Mouse (Mus musculus): ENCODE results near the gene Lalba. TPM values are rescaled to one million over a fixed set of nuclear protein-coding genes. Genes with fewer than 3 reads are reported as not detected.

Gene Lalba
- polyA plus RNA-seq, 2 experiments = not detected

GRCm38 (mm10) chr15:98476281-98476680, 6.2 kb downstream of the Lalba start:
- no peak overlapping the region for H3K4me3 ChIP-seq (ENCODE audit: insufficient read depth in 1 of 2, low read depth in 2 of 2, low read length in 2 of 2)
- ATAC-seq (ENCODE audit: insufficient read depth) (no peak), DNase-seq (ENCODE audit: low read depth in 3 of 3, low spot score in 3 of 3) (no peak)
- H3K4me1 ChIP-seq (replicated peaks; ENCODE audit: control insufficient read depth in 2 of 2, insufficient read depth in 2 of 2, low read length in 1 of 2) = no peaks in the 10 kb centered on the region
- 67% methylated on average over 5 of the region's 5 CpGs for WGBS (ENCODE audit: insufficient replicate concordance)
- H3K36me3 ChIP-seq (replicated peaks; ENCODE audit: control insufficient read depth, insufficient read depth, low read depth) = no peaks in the 10 kb centered on the region
- no peak overlapping the region for H3K9ac ChIP-seq (replicated peaks)
- no peaks in the 10 kb centered on the region for H3K27me3 ChIP-seq (ENCODE audit: control insufficient read depth, insufficient read depth, low read length)
- TF ChIP-seq CTCF (IDR thresholded peaks at IDR 0.05; ENCODE audit: low read depth) (no peak), EP300 (IDR thresholded peaks at IDR 0.05; ENCODE audit: low read depth) (no peak)
- H3K27ac ChIP-seq = no peak overlapping the region
- H3K9me3 ChIP-seq (ENCODE audit: control insufficient read depth, low read length) = no peaks in the 10 kb centered on the region
- H3K4me2 ChIP-seq (ENCODE audit: low read depth) = no peak overlapping the region

GRCm38 (mm10) chr15:98475382-98475781, 7.1 kb downstream of the Lalba start:
- ATAC-seq (ENCODE audit: insufficient read depth) (no peak), DNase-seq (ENCODE audit: low read depth in 3 of 3, low spot score in 3 of 3) (peak in 1 of 3 experiments; percentile 14)
- Histone ChIP-seq H3K27me3 (ENCODE audit: control insufficient read depth, insufficient read depth, low read length) (no peaks in the 10 kb centered on the region), H3K9ac (replicated peaks) (no peak overlapping the region), H3K4me1 (replicated peaks; ENCODE audit: control insufficient read depth in 2 of 2, insufficient read depth in 2 of 2, low read length in 1 of 2) (no peaks in the 10 kb centered on the region), H3K27ac (no peak overlapping the region), H3K4me2 (ENCODE audit: low read depth) (no peak overlapping the region), H3K9me3 (ENCODE audit: control insufficient read depth, low read length) (no peaks in the 10 kb centered on the region), H3K36me3 (replicated peaks; ENCODE audit: control insufficient read depth, insufficient read depth, low read depth) (no peaks in the 10 kb centered on the region), H3K4me3 (ENCODE audit: insufficient read depth in 1 of 2, low read depth in 2 of 2, low read length in 2 of 2) (no peak overlapping the region)
- TF ChIP-seq CTCF (IDR thresholded peaks at IDR 0.05; ENCODE audit: low read depth) (peak; percentile 72), EP300 (IDR thresholded peaks at IDR 0.05; ENCODE audit: low read depth) (no peak)
- WGBS (ENCODE audit: insufficient replicate concordance) = 40% methylated on average over 10 of the region's 10 CpGs

DNA sequence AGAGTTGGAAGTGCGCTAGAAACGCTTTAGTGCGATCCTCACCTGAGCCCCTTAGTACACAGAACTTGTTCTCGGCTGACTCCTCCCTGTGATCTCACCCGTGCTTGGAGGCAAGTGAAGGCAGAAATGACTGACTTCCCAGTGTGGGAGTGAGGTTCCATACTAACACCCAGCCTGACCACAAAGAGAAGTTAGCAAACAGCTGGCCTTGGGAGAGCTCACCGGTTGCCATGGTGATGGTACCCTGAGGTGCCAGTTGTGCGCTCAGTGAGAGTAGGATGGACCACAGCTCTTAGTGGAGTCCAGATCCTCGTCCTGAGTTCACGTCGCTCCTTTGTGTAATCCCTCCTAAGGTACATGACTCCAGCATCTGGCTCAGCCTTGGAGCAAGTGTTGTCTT, 7.6 kb downstream of the Lalba start:
- Histone ChIP-seq H3K4me1 (replicated peaks; ENCODE audit: control insufficient read depth in 2 of 2, insufficient read depth in 2 of 2, low read length in 1 of 2) (no peaks in the 10 kb centered on the region), H3K27ac (no peak overlapping the region), H3K27me3 (ENCODE audit: control insufficient read depth, insufficient read depth, low read length) (no peaks in the 10 kb centered on the region), H3K4me2 (ENCODE audit: low read depth) (no peak overlapping the region), H3K9me3 (ENCODE audit: control insufficient read depth, low read length) (no peaks in the 10 kb centered on the region), H3K4me3 (ENCODE audit: insufficient read depth in 1 of 2, low read depth in 2 of 2, low read length in 2 of 2) (no peak overlapping the region), H3K36me3 (replicated peaks; ENCODE audit: control insufficient read depth, insufficient read depth, low read depth) (no peaks in the 10 kb centered on the region), H3K9ac (replicated peaks) (no peak overlapping the region)
- WGBS (ENCODE audit: insufficient replicate concordance) = 62% methylated on average over 10 of the region's 10 CpGs
- ATAC-seq (ENCODE audit: insufficient read depth) (no peak), DNase-seq (ENCODE audit: low read depth in 3 of 3, low spot score in 3 of 3) (no peak)
- TF ChIP-seq EP300 (IDR thresholded peaks at IDR 0.05; ENCODE audit: low read depth) = no peak
- TF ChIP-seq CTCF (IDR thresholded peaks at IDR 0.05; ENCODE audit: low read depth) = no peak

- Histone ChIP-seq H3K27me3 (ENCODE audit: control insufficient read depth, insufficient read depth, low read length) (no peaks in the 10 kb centered on the region), H3K27ac (no peak overlapping the region), H3K36me3 (replicated peaks; ENCODE audit: control insufficient read depth, insufficient read depth, low read depth) (no peaks in the 10 kb centered on the region), H3K4me2 (ENCODE audit: low read depth) (no peak overlapping the region), H3K9me3 (ENCODE audit: control insufficient read depth, low read length) (no peaks in the 10 kb centered on the region), H3K4me3 (ENCODE audit: insufficient read depth in 1 of 2, low read depth in 2 of 2, low read length in 2 of 2) (no peak overlapping the region), H3K9ac (replicated peaks) (no peak overlapping the region), H3K4me1 (replicated peaks; ENCODE audit: control insufficient read depth in 2 of 2, insufficient read depth in 2 of 2, low read length in 1 of 2) (no peaks in the 10 kb centered on the region)
- TF ChIP-seq CTCF (IDR thresholded peaks at IDR 0.05; ENCODE audit: low read depth) (no peak), EP300 (IDR thresholded peaks at IDR 0.05; ENCODE audit: low read depth) (no peak)
- 76% methylated on average over 13 of the region's 13 CpGs for WGBS (ENCODE audit: insufficient replicate concordance)
- ATAC-seq (ENCODE audit: insufficient read depth) = no peak
- no peak for DNase-seq (ENCODE audit: low read depth in 3 of 3, low spot score in 3 of 3)
These were observed 11.0 kb downstream of the Lalba start for GRCm38 (mm10) chr15:98471539-98471938.

DNA sequence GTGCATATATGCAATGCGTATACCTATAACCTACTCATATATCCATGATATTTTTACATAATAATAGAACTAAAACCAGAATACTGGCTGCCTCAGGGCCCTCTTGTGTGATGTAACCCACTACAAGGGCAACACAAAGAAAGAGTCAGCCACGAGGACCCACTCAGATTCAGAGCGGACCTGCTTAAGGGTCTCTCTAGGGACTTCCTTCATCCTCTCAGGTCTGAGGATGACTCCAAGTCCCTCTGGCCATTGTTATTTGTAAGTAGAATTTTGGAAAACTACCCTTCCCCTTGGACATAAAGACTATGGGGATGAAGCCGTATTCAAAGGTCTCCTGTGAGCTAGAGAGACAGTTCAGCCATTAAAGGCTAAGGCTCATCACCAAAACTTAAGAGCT, 12.9 kb downstream of the Lalba start, which contains the start of gene OR5BS1P:
OR5BS1P (plus strand) TSS at position 301 of the 400 bp plus-strand sequence.
- Histone ChIP-seq H3K4me2 (ENCODE audit: low read depth) (no peak within 1 kb of the TSS), H3K9ac (replicated peaks) (no peak within 1 kb of the TSS), H3K36me3 (replicated peaks; ENCODE audit: control insufficient read depth, insufficient read depth, low read depth) (no peaks in the 10 kb centered on the region), H3K4me3 (ENCODE audit: insufficient read depth in 1 of 2, low read depth in 2 of 2, low read length in 2 of 2) (no peak within 1 kb of the TSS), H3K27me3 (ENCODE audit: control insufficient read depth, insufficient read depth, low read length) (no peaks in the 10 kb centered on the region), H3K4me1 (replicated peaks; ENCODE audit: control insufficient read depth in 2 of 2, insufficient read depth in 2 of 2, low read length in 1 of 2) (no peaks in the 10 kb centered on the region), H3K27ac (no peak within 1 kb of the TSS), H3K9me3 (ENCODE audit: control insufficient read depth, low read length) (no peaks in the 10 kb centered on the region)
- WGBS (ENCODE audit: insufficient replicate concordance) = 66% methylated on average over 4 of the region's 4 CpGs
- TF ChIP-seq EP300 (IDR thresholded peaks at IDR 0.05; ENCODE audit: low read depth) (no peak), CTCF (IDR thresholded peaks at IDR 0.05; ENCODE audit: low read depth) (no peak)
- no peak for DNase-seq (ENCODE audit: low read depth in 3 of 3, low spot score in 3 of 3)
- no peak for ATAC-seq (ENCODE audit: insufficient read depth)

All from liver, embryonic 14.5 days (tissue).